Mouse (Mus musculus) embryonic fibroblast, embryonic 13.5 days (primary cell): ENCODE results near the gene Hba-x. TPM values are rescaled to one million over a fixed set of nuclear protein-coding genes. Genes with fewer than 3 reads are reported as not detected.
"Not testable (repeated sequence)": the region's sequence is repeated elsewhere in the genome, so short reads cannot be mapped to it uniquely, and the experiment has no call there.

ENCODE experiments used
- H3K27ac ChIP-seq: 2 replicates; pipeline ENCODE4 v1.5.1; 2012; ENCODE audit warnings: low read length, control low read depth, inconsistent platforms; ENCODE audit not compliant: insufficient read depth
- H3K4me1 ChIP-seq: 2 replicates; pipeline ENCODE4 v1.6.1; 2011; ENCODE audit warnings: low read length; ENCODE audit not compliant: control insufficient read depth, insufficient read depth
- H3K4me3 ChIP-seq: 2 replicates; pipeline ENCODE4 v1.5.1; 2011; ENCODE audit warnings: mild to moderate bottlenecking, control low read depth, low read length; ENCODE audit not compliant: insufficient read depth
- CTCF ChIP-seq: IDR thresholded peaks from 2 replicates; pipeline ENCODE4 v1.5.1; 2011; ENCODE audit warnings: mild to moderate bottlenecking, control low read depth, low read length, moderate library complexity, borderline replicate concordance; ENCODE audit not compliant: insufficient read depth
- POLR2A ChIP-seq: IDR thresholded peaks from 2 replicates; pipeline ENCODE4 v1.6.1; 2011; ENCODE audit warnings: low read depth, mild to moderate bottlenecking, control low read depth, low read length, moderate library complexity
- polyA plus RNA-seq: library from polyadenylated mRNA; stranded (reverse); fragments of >200 nt; gene quantifications from 2 replicates; pipeline ENCODE4 v1.2.4, GENCODE M21; 2011; ENCODE audit warnings: low read depth; ENCODE audit not compliant: missing spikeins, insufficient read length

Hba-x gene
- polyA plus RNA-seq, 1 experiment, result not detected

DNA sequence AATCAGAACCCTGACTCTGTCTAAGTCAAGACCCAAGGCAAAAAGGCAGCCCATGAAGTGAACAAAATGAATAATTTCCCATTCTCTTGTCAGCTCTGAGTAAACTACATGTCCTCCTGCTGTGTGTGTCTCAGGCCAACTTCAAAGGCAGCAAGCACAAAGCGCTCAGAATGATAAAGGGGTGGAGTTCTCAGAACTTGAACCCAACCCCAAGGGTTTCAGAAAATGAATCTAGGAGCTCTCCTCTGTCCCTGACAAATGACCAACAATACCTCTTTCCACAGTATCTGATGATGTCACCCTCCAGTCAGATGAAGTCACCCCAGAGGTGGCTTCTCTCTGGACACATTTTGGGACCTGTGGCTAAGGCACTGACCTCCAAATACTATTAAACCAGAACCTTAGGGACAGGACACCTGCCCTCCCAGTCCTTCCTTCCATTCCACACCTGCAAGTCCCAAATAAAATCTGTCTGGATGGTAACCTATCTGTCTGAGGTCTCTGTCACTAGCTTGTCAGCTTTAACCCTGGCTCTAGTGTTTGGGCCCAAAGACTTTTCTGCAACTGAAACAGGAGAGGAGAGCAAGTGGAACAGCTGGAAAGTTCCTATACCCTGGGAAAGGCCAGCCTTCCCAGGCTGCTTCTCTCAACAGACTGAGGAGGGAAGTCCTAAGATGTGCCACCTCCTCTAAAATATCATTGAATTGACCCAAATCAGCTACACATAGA, 5.4 kb downstream of the Hba-x start:
- Histone ChIP-seq H3K4me1 (no peaks in the 10 kb centered on the region), H3K27ac (no peak overlapping the region), H3K4me3 (no peak overlapping the region)
- TF ChIP-seq POLR2A, result no peak
- TF ChIP-seq CTCF, result no peak

DNA sequence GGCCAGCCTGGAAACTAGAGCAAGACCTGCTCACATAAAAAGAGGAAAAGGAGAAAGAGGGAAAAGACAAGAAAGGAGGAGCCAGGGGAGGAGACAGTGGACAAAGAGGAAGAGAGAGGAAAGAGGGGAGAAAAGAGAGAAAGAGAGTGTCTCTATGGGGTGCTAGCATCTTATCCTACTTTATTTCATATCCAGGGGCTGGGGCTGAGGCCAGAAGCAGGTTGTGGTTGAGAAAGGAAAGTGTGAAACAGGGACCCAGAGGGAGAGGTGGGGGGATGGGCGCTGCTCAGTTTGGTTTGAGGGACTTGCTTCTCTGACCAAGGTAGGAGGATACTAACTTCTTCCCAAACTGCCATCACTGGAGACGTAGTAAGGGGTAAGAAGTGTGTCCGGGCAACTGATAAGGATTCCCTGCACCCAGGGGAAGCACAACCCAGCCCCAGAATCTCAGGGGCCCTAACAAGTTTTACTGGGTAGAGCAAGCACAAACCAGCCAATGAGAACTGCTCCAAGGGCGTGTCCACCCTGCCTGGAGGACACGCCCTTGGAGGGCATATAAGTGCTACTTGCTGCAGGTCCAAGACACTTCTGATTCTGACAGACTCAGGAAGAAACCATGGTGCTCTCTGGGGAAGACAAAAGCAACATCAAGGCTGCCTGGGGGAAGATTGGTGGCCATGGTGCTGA, 7.0 kb downstream of the Hba-x start, which contains the start of gene Hba-a1:
Gene Hba-a1, plus strand, starts transcription at position 421 of the 687 bp plus-strand sequence.
- H3K4me1 ChIP-seq, H3K27ac ChIP-seq, H3K4me3 ChIP-seq: not testable (repeated sequence)

DNA sequence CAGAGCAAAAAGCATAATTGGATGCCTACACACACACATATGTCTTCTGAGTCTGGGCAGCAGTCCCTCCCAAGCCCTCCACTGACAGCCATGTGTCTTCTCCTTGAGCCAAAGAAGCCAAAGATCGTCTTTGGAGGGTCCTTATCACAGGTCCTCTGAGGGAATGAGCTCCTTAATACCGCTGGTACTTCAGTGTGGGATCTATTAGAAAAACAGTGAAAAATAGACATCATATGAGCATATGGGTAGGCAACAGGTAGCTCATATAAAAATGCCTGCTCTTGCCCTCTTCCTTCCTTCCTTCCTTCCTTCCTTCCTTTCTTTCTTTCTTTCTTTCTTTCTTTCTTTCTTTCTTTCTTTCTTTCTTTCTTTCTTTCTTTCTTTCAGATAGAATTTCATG, 8.4 kb downstream of the Hba-x start:
- not testable (repeated sequence) for H3K27ac ChIP-seq, H3K4me3 ChIP-seq

DNA sequence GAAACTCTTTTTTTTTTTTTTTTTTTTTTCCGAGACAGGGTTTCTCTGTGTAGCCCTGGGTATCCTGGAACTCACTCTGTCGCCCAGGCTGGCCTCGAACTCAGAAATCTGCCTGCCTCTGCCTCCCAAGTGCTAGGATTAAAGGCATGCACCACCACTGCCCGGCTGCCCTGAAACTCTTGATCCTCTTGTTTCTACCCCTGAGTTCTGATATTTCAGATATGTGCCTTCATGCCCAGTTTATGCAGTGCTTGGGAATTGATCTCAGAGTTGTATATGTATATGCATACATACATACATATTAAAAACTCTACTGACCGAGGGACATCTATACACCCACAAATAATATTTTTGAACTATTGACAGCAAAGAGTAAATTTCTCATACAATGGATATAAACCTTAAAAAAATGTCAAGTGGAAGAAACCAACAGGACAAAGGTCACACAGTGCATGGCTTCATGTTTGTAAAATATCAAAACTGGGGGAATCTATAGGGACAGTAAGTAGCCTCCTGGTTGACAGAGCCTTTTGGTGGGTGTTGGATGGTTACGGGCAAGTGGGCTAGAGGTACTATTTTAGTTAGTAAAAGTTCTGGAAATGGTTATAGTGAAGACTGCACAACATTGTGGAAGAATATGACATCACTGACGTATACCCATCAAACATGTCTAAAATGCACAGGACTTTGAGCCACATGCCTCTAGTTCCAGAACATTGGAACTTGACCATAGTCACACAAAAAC, 9.0 kb downstream of the Hba-x start:
- H3K4me1 ChIP-seq, result no peaks in the 10 kb centered on the region
- H3K27ac ChIP-seq, result no peak overlapping the region
- TF ChIP-seq POLR2A (no peak), CTCF (no peak)
- H3K4me3 ChIP-seq, result no peak overlapping the region

More for the DNA sequence above, 8.4 kb downstream of the Hba-x start:
- H3K4me1 ChIP-seq, result not testable (repeated sequence)

DNA sequence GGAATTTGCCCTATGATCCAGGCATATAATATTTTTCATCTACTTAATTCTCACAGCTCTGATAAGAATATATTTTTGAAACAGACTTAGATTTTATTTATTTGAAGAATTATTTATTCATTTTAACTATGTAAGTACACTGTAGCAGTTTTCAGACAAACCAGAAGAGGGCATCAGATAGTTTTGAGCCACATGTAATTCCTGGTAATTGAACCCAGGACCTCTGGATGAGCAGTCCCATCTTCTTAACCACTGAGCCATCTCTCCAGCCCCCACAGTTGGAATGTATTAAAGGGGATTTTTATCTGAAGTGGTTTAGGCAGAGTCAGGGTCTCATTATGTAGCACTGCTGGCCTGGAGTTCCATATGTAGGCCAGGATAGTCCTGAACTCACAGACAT, 9.7 kb downstream of the Hba-x start:
- not testable (repeated sequence) for H3K4me1 ChIP-seq, H3K4me3 ChIP-seq, H3K27ac ChIP-seq

DNA sequence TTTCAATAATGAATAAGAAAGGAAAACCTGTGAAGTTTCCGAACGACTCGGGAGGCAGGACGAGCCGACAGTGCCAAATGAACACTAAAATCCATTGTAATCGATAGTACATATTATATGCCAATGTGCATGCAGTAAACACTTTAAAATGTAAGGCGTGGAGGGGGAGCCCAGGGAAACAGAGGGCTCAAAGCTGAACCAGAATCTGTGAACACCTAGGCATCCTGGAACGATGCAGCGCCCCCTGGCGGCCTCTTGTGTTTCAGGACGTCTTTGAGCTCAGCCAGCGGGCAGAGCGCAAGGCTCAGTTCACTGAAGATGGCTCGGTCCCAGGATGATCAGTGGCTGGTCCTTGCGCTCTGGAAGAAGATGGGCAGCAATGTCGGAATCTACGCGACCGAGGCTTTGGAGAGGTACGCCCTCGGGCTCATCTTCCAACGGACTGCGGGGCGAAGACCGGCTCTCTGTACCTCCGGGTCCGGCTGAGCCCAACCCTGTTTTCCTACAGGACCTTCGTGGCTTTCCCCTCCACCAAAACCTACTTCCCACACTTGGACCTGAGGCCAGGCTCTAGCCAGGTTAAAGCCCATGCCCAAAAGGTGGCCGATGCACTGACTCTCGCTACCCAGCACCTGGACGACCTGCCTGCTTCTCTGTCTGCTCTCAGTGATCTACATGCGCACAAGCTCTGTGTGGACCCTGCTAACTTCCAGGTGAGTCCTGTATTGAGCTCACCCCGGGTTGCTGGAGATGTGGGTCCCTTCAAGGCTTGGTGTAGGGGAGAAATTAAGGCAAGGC, 10.7 kb downstream of the Hba-x start, which contains the start of gene Hbq1b:
Gene Hbq1b, plus strand, starts transcription at position 271 of the 798 bp plus-strand sequence.
- not testable (repeated sequence) for H3K4me3 ChIP-seq, H3K27ac ChIP-seq

DNA sequence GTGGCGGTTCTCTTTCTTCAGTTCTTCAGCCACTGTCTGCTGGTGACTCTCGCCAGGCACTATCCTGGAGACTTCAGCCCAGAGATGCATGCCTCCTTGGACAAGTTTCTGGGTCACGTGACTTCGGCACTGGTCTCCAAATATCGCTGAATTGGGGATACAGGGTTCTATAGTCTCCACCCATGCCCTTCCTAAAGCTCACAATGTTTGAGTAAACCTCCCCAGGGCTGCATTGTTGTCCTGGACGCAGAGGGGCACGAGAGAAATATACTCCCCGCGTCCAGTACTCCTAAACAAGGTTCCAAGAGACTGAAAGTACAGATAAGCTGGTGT, 11.3 kb downstream of the Hba-x start:
- Histone ChIP-seq H3K4me3 (no peak overlapping the region), H3K4me1 (no peaks in the 10 kb centered on the region), H3K27ac (no peak overlapping the region)
- no peak for TF ChIP-seq CTCF
- TF ChIP-seq POLR2A, result no peak

More for the DNA sequence above, 10.7 kb downstream of the Hba-x start, which contains the start of gene Hbq1b:
- not testable (repeated sequence) for H3K4me1 ChIP-seq

DNA sequence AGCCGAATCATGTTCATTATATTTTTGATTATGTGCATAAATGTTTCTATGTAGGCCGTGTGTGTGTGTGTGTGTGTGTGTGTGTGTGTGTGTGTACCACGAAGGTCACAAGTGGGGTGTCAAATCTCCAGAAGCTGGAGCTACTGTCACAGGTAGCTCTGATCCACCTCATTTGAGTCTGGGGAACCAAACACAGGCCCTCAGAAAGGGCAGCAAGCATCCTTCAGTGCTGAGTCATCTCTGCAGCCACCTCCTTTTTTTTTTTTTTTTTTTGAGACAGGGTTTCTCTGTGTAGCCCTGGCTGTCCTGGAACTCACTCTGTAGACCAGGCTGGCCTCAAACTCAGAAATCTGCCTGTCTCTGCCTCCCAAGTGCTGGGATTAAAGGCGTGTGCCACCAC, 16.6 kb downstream of the Hba-x start:
- H3K4me1 ChIP-seq, H3K4me3 ChIP-seq, H3K27ac ChIP-seq: not testable (repeated sequence)

DNA sequence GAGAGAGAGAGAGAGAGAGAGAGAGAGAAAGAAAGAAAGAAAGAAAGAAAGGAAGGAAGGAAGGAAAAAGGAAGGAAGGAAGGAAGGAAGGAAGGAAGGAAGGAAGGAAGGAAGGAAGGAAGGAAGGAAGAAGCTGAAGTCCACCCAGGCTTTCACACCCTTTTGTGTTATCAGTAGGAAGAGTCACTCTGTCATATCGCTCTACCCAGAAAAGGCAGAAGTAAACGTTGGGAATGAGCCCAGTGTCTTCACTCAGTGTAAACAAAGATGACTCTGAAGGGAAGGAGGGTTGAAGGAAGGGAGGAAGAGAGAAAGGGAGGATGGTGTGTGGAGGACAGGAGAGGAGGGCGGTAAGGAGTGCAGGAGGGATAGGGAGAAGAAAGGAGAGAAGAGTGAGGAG, 17.3 kb downstream of the Hba-x start:
- H3K27ac ChIP-seq, H3K4me1 ChIP-seq, H3K4me3 ChIP-seq: not testable (repeated sequence)

DNA sequence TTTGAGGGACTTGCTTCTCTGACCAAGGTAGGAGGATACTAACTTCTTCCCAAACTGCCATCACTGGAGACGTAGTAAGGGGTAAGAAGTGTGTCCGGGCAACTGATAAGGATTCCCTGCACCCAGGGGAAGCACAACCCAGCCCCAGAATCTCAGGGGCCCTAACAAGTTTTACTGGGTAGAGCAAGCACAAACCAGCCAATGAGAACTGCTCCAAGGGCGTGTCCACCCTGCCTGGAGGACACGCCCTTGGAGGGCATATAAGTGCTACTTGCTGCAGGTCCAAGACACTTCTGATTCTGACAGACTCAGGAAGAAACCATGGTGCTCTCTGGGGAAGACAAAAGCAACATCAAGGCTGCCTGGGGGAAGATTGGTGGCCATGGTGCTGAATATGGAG, 20.0 kb downstream of the Hba-x start, which contains the start of gene Hba-a2:
Gene Hba-a2, plus strand, starts transcription at position 287 of the 400 bp plus-strand sequence.
- not testable (repeated sequence) for H3K4me3 ChIP-seq, H3K4me1 ChIP-seq, H3K27ac ChIP-seq

DNA sequence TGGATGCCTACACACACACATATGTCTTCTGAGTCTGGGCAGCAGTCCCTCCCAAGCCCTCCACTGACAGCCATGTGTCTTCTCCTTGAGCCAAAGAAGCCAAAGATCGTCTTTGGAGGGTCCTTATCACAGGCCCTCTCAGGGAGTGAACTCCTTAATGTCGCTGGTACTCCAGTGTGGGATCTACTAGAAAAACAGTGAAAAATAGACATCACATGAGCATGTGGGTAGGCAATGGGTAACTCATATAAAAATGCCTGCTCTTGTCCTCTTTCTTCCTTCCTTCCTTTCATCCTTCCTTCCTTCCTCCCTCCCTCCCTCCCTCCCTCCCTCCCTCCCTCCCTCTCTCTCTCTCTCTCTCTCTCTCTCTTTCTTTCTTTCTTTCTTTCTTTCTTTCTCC, 21.2 kb downstream of the Hba-x start:
- H3K4me3 ChIP-seq, H3K4me1 ChIP-seq, H3K27ac ChIP-seq: not testable (repeated sequence)
